Mouse (Mus musculus) CH12.LX (cell line): ENCODE results near the gene Dclk1. TPM values are rescaled to one million over a fixed set of nuclear protein-coding genes. Genes with fewer than 3 reads are reported as not detected.

ENCODE experiments used
- DNase-seq: peaks from one replicate; pipeline ENCODE4 v3.0.0-alpha.2; 2013; ENCODE audit errors: extremely low read depth
- H3K27ac ChIP-seq: 2 replicates; pipeline ENCODE4 v1.5.1; 2012; ENCODE audit warnings: low read depth, mild to moderate bottlenecking, control low read depth, moderate library complexity; ENCODE audit not compliant: insufficient read depth
- H3K27me3 ChIP-seq: replicated peaks from 2 replicates; pipeline ENCODE3; 2012; ENCODE audit warnings: inconsistent platforms
- H3K36me3 ChIP-seq, 2 experiments: replicated peaks in 1 of 2; 2 replicates each; pipeline versions ENCODE3 to v1.6.1; 2012; ENCODE audit warnings: inconsistent platforms in 1 of 2, low read length in 1 of 2, mild to moderate bottlenecking in 1 of 2, mixed read lengths in 1 of 2, moderate library complexity in 1 of 2; ENCODE audit not compliant: control insufficient read depth in 1 of 2, insufficient read depth in 1 of 2
- H3K4me1 ChIP-seq, 2 experiments: 2 replicates each; pipeline ENCODE4 v1.6.1; 2012; ENCODE audit warnings: inconsistent platforms in 1 of 2, moderate library complexity in 1 of 2; ENCODE audit not compliant: insufficient read depth in 2 of 2, control insufficient read depth in 1 of 2
- H3K4me2 ChIP-seq: 2 replicates; pipeline ENCODE4 v1.6.1; 2012; ENCODE audit warnings: low read depth, mild to moderate bottlenecking, control low read depth; ENCODE audit not compliant: poor library complexity, insufficient read depth, severe bottlenecking
- H3K4me3 ChIP-seq, 3 experiments: fragments of 150-350 bp in 1 of 3; sonication (generic) in 1 of 3; replicated peaks in 1 of 3; 2 replicates each; pipeline versions ENCODE3 to v1.5.1; 2011 to 2012; ENCODE audit warnings: low read depth in 2 of 3, low read length in 2 of 3, mild to moderate bottlenecking in 2 of 3, moderate library complexity in 2 of 3, control low read depth in 1 of 3, improper control_type of control experiment in 1 of 3, inconsistent platforms in 1 of 3, mixed read lengths in 1 of 3; ENCODE audit not compliant: poor library complexity in 1 of 3
- H3K79me2 ChIP-seq: replicated peaks from 2 replicates; pipeline ENCODE4 v1.6.1; 2012; ENCODE audit warnings: mild to moderate bottlenecking, moderate library complexity; ENCODE audit not compliant: control insufficient read depth, poor library complexity, insufficient read depth, severe bottlenecking; ENCODE audit errors: extremely low read depth
- H3K9ac ChIP-seq: 2 replicates; pipeline ENCODE4 v1.6.1; 2012; ENCODE audit warnings: low read depth, mild to moderate bottlenecking, control low read depth, moderate library complexity; ENCODE audit not compliant: insufficient read depth
- H3K9me3 ChIP-seq: replicated peaks from 2 replicates; pipeline ENCODE3; 2012; ENCODE audit warnings: low read length, inconsistent platforms, mixed read lengths
- CHD1 ChIP-seq: IDR thresholded peaks from 2 replicates; pipeline ENCODE4 v1.6.1; 2012; ENCODE audit warnings: low read depth, low read length, improper control_type of control experiment, inconsistent platforms
- E2F4 ChIP-seq: IDR thresholded peaks from 2 replicates; pipeline ENCODE4 v1.6.1; 2011; ENCODE audit warnings: low read depth, low read length, improper control_type of control experiment; ENCODE audit not compliant: insufficient replicate concordance
- ELF1 ChIP-seq: IDR thresholded peaks from 2 replicates; pipeline ENCODE4 v1.6.1; 2014; ENCODE audit warnings: low read depth, mild to moderate bottlenecking, inconsistent platforms, low read length, improper control_type of control experiment
- ETS1 ChIP-seq: conservative IDR thresholded peaks from 2 replicates; pipeline ENCODE4 v1.6.1; 2012; ENCODE audit warnings: low read depth, mild to moderate bottlenecking, inconsistent platforms, low read length, improper control_type of control experiment, moderate library complexity
- GABPA ChIP-seq: IDR thresholded peaks from 2 replicates; pipeline ENCODE4 v1.6.1; 2012; ENCODE audit warnings: low read depth, low read length, improper control_type of control experiment, inconsistent platforms; ENCODE audit not compliant: insufficient replicate concordance
- IRF4 ChIP-seq: IDR thresholded peaks from 2 replicates; pipeline ENCODE4 v1.6.1; 2014; ENCODE audit warnings: low read depth, mild to moderate bottlenecking, inconsistent platforms, low read length, improper control_type of control experiment
- JUN ChIP-seq: IDR thresholded peaks from 2 replicates; pipeline ENCODE4 v1.6.1; 2011; ENCODE audit warnings: low read depth, mild to moderate bottlenecking, low read length, improper control_type of control experiment, moderate library complexity; ENCODE audit not compliant: insufficient read depth
- NRF1 ChIP-seq: IDR thresholded peaks from 2 replicates; pipeline ENCODE4 v1.6.1; 2014; ENCODE audit warnings: low read depth, mild to moderate bottlenecking, inconsistent platforms, low read length, improper control_type of control experiment, moderate library complexity
- POLR2A ChIP-seq: IDR thresholded peaks from 2 replicates; pipeline ENCODE4 v1.6.1; 2011; ENCODE audit warnings: low read depth, mild to moderate bottlenecking, improper control_type of control experiment, low read length
- POLR2AphosphoS2 ChIP-seq: IDR thresholded peaks from 2 replicates; pipeline ENCODE4 v1.6.1; 2011; ENCODE audit warnings: low read depth, low read length, improper control_type of control experiment
- RCOR1 ChIP-seq: conservative IDR thresholded peaks from 2 replicates; pipeline ENCODE4 v1.6.1; 2012; ENCODE audit warnings: low read depth, mild to moderate bottlenecking, inconsistent platforms, low read length, improper control_type of control experiment
- TCF12 ChIP-seq: IDR thresholded peaks from 2 replicates; pipeline ENCODE4 v1.6.1; 2014; ENCODE audit warnings: low read depth, mild to moderate bottlenecking, inconsistent platforms, low read length, improper control_type of control experiment
- ZC3H11A ChIP-seq: IDR thresholded peaks from 2 replicates; pipeline ENCODE4 v1.6.1; 2012; ENCODE audit warnings: low read depth, mild to moderate bottlenecking, inconsistent platforms, low read length, improper control_type of control experiment
- ZNF384 ChIP-seq: IDR thresholded peaks from 2 replicates; pipeline ENCODE4 v1.6.1; 2012; ENCODE audit warnings: low read depth, low read length, improper control_type of control experiment, inconsistent platforms
- dilution Hi-C: fragments of 300-500 bp; cut with MboI; formaldehyde crosslinking; loops from 2 replicates; pipeline ENCODE4 v1.14.3; 2020; ENCODE audit warnings: low sequenced_read_pairs; ENCODE audit not compliant: extremely low pct_unique_long_range_greater_than_20kb, extremely low pct_ligation_motif_present
- in situ Hi-C: fragments of 300-500 bp; cut with MboI; formaldehyde crosslinking; loops from 3 replicates; pipeline ENCODE4 v1.14.3; 2019; ENCODE audit warnings: low sequenced_read_pairs, low pct_ligation_motif_present, low pct_unique_long_range_greater_than_20kb, mixed read lengths
- polyA plus RNA-seq: library from polyadenylated mRNA; unstranded; fragments of >175 nt; gene quantifications from 2 replicates; pipeline ENCODE4 v1.2.1, GENCODE M21; 2012; ENCODE audit warnings: low read depth; ENCODE audit not compliant: insufficient read length
- total RNA-seq, 2 experiments: library from RNA; depleted of rRNA; stranded (reverse); fragments of 300-350 nt in 1 of 2; fragments of >200 nt in 1 of 2; gene quantifications; 2 replicates each; pipeline ENCODE4 v1.2.3; 2012 to 2014

Dclk1 gene
- total and polyA plus RNA-seq, 3 experiments: not detected

GRCm38 (mm10) chr3:55462904-55463668 lies 220.9 kb downstream of the Dclk1 start:
- no peak for TF ChIP-seq E2F4
- no peak for TF ChIP-seq POLR2A
- TF ChIP-seq IRF4: no peak
- no peak for TF ChIP-seq CHD1
- no peak for TF ChIP-seq POLR2AphosphoS2
- no peak for TF ChIP-seq RCOR1
- no peak for TF ChIP-seq ETS1
- TF ChIP-seq ELF1: no peak
- TF ChIP-seq JUN: no peak
- TF ChIP-seq GABPA: no peak
- no peak for TF ChIP-seq TCF12
- H3K27ac ChIP-seq: no peak overlapping the region
- H3K9ac ChIP-seq: no peak overlapping the region
- H3K4me1 ChIP-seq: no peaks in the 10 kb centered on the region
- no peaks in the 10 kb centered on the region for H3K79me2 ChIP-seq
- H3K27me3 ChIP-seq: no peaks in the 10 kb centered on the region
- in situ Hi-C loops: no loop called here
- no peak for DNase-seq
- no peak overlapping the region for H3K4me3 ChIP-seq
- H3K9me3 ChIP-seq: peaks cover 53% of the 10 kb centered on the region
- dilution Hi-C loops: no loop called here
- no peak overlapping the region for H3K4me2 ChIP-seq
- no peaks in the 10 kb centered on the region for H3K36me3 ChIP-seq

- DNase-seq: no peak
- Histone ChIP-seq H3K9ac (no peak overlapping the region), H3K79me2 (no peaks in the 10 kb centered on the region), H3K4me2 (no peak overlapping the region), H3K4me1 (no peaks in the 10 kb centered on the region), H3K27me3 (no peaks in the 10 kb centered on the region), H3K27ac (no peak overlapping the region), H3K4me3 (no peak overlapping the region), H3K36me3 (no peaks in the 10 kb centered on the region), H3K9me3 (peaks cover 53% of the 10 kb centered on the region)
- dilution Hi-C loops (no loop called here), in situ Hi-C loops (no loop called here)
- TF ChIP-seq TCF12 (no peak), NRF1 (no peak), ELF1 (no peak), ZNF384 (no peak), ZC3H11A (no peak)
Observed at GRCm38 (mm10) chr3:55464226-55464625, 222.1 kb downstream of the Dclk1 start.
